Mouse (Mus musculus): ENCODE data around the gene Dapk3. TPM values are rescaled to one million over a fixed set of nuclear protein-coding genes. Genes with fewer than 3 reads are reported as not detected.

Dapk3 gene
- 48.4 and 51.2 TPM in 2 replicates for polyA plus RNA-seq (2011; ENCODE audit: insufficient read length, low read depth, missing spikeins)

DNA sequence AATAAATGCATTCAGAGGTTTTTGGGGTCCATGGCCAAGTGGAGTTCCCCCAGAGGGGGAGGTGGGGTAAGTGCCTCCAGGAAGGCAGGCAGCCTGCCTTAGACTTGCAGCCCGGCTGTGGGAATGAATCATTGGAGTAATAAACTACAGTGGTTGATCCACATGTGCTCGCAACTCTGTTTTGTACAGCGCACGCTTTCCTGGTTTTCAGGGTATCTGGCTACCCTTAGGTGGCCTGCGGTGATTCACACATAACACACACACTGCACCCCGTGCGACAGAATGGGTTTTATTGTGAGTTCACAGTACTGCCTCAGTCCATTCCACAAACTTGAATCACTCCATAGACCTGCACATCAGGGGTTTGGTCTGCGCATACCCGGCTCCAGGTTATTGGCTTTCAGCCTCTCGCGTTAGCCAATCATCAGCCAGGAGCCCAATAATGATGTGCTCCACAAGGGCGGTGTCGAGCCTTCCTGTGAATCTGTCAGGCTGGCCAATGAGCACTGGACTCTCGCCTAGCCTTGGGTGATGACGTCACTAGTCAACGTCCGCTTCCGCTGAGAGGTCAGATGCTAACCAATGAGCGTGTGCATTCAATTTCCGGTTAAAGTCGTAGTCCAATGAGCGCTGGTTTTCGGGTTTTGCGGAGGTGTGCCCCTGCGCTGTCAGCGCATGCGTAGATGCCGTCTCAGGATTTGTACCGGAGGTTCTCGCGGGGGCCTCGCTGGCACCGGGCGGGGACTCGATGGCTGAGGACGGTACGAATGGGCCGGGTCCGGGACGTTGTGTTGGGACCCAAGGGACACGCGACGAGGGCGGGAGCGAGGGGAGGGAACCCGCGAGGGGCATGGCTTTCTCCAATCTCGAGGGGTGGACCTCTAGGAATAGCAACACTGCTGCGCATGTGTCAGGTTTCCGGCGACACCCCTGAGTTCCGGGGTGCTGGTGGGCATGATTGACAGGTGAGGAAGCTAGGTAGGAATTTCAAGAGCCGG is at the start of gene Dapk3:
TSS of gene Dapk3 (plus strand) at position 670 of the 998 bp plus-strand sequence.
- Histone ChIP-seq H3K4me1 (ENCODE audit: control insufficient read depth, insufficient read depth, low read length) (peaks cover 14% of the 10 kb centered on the region), H3K27ac (ENCODE audit: insufficient read depth, low read length) (peak within 1 kb of the TSS; percentile 70), H3K4me3 (ENCODE audit: insufficient read depth, low read length) (peak within 1 kb of the TSS; percentile 44)
- no peak for TF ChIP-seq CTCF (IDR thresholded peaks at IDR 0.05; ENCODE audit: borderline replicate concordance, insufficient read depth, low read length)
- peak; percentile 89 for TF ChIP-seq POLR2A (IDR thresholded peaks at IDR 0.05; ENCODE audit: low read depth, low read length)

DNA sequence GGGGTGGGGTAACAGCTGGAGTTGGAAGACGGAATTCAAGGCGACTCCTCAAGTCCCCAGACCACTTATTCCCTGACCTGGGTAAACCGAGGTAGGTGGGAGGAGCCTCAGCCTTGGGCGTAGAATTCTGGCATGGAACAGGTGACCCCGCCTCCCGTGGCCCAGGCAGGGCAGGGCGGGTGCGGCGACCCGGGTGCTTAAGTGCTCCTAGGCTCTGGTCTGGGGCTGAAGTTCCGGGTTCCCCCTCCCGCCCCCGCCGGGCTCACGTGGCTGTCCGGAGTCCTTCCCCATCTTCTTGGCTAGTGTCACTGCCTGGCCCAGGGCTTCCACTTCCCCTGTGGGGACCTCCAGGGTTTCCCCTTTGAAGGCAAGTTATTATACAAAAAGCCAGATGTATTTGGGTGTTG is 48.6 kb upstream of the Dapk3 start:
- H3K4me3 ChIP-seq (ENCODE audit: insufficient read depth, low read length): no peak overlapping the region
- TF ChIP-seq CTCF (IDR thresholded peaks at IDR 0.05; ENCODE audit: borderline replicate concordance, insufficient read depth, low read length) (no peak), POLR2A (IDR thresholded peaks at IDR 0.05; ENCODE audit: low read depth, low read length) (no peak)
- no peak overlapping the region for H3K27ac ChIP-seq (ENCODE audit: insufficient read depth, low read length)
- peaks cover 2% of the 10 kb centered on the region; the same call in 1 of the 2 replicates for H3K4me1 ChIP-seq (ENCODE audit: control insufficient read depth, insufficient read depth, low read length)

DNA sequence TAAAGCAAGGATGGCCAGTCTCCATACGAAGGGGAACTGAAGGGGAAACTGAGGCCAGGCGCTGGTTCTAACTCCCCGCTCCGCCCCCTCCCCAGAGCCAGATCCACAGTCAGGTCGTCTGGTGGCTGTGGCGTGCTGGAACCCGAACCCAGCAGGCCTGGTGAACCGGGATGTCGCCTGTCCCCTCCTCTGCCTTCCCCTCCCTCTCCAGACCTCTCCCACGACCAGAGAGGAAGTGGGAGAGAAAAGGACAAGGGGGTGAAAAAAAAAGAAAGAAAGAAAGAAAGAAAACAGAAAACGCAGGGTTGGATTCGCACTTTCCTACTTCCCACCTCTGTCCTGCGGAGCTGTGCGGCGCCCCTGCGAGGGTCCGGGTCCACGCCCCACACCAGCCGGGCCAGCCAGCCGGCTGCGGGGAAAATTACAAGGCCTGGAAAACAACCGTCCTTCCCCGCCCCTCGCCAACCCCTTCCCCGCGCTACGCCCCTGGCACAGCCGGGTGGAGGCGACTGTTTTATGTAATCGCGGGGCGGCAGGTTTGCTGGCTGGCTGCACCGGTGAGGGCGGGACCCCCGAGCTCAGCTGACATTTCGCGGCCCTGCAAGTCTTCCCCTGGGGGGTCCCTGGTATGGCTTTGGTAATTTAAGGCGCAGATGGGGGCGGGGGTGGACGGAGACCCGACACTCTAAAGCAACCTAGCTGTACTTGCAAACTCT is 47.7 kb upstream of the Dapk3 start, which contains the start of gene Zbtb7a:
TSS of gene Zbtb7a (plus strand) at position 255 of the 716 bp plus-strand sequence.
- peak within 1 kb of the TSS; percentile 96 for H3K4me3 ChIP-seq (ENCODE audit: insufficient read depth, low read length)
- no peak within 1 kb of the TSS for H3K27ac ChIP-seq (ENCODE audit: insufficient read depth, low read length)
- H3K4me1 ChIP-seq (ENCODE audit: control insufficient read depth, insufficient read depth, low read length): peaks cover 2% of the 10 kb centered on the region; the same call in 1 of the 2 replicates
- TF ChIP-seq POLR2A (IDR thresholded peaks at IDR 0.05; ENCODE audit: low read depth, low read length) (no peak), CTCF (IDR thresholded peaks at IDR 0.05; ENCODE audit: borderline replicate concordance, insufficient read depth, low read length) (no peak)

DNA sequence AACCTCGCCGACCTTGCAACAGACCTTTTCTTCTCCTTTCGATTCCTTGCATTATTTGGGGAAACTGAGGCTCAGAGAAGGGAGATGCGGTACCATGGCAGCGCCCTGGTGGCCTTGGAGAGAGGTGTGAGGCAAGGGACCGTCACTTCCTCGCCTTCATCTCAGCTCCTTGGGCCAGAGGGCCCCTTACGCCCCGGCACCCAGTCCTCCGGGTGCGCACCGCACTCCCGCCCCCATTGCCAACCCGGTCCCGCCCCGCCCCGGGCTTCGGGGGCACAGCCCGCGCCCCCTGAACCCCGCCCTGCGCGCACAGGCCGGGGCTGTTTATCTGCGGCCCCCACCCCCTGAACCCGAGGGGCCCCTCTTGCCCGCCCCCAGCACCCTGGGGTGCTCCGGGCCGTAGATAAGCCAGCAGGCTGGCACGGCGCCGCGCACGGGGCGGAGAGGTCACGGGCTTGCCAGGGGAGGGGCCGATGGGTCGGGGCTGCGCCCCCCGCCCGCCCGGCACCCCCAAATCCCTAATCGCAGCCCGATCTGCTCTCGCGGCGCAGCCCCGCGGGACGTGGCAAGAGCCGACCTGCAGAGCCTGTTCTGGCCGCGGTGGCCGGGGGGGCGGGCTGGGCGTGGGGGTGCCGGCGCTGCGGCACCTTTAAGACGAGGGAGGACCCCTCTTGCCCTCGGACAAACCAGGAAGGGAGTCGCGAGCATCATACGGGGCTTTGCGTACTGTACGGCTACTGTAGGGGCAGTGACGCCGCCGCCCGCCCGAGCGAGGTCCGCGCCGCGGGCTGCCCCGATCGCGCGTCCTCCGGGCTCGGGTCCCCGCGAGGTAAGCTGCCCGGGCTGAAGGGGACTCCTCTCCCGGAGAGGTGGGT is 46.7 kb upstream of the Dapk3 start:
- TF ChIP-seq POLR2A (IDR thresholded peaks at IDR 0.05; ENCODE audit: low read depth, low read length) (peak; percentile 64), CTCF (IDR thresholded peaks at IDR 0.05; ENCODE audit: borderline replicate concordance, insufficient read depth, low read length) (no peak)
- H3K27ac ChIP-seq (ENCODE audit: insufficient read depth, low read length): peak overlapping the region; percentile 95
- peak overlapping the region; percentile 96 for H3K4me3 ChIP-seq (ENCODE audit: insufficient read depth, low read length)
- H3K4me1 ChIP-seq (ENCODE audit: control insufficient read depth, insufficient read depth, low read length): peaks cover 2% of the 10 kb centered on the region; the same call in 1 of the 2 replicates

DNA sequence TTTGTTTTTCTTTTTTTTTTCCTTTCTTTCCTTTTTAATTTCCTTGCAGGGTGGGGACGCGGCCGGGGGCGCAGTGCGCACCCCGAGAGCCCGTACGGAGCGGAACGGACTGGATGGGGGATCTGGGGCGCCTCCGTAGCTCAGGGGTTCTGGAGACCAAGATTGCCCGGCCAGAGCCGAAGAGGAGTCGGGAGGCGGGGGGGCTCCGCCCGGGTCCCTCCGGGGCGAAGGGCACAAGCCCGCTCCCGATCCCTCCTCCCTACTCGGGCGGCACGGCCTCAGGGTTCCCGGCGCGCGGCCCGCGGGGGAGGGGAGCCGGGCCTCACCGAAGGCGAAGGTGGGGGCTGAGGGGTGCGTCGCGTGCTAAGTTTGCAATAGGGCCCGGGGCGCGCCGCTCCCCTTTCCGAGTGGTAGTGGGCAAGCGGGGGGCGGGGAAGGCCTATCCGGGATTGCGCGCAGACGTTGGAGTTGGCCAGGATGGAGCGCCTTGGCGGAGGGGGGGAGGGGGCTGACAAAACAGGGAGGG is 46.0 kb upstream of the Dapk3 start:
- TF ChIP-seq POLR2A (IDR thresholded peaks at IDR 0.05; ENCODE audit: low read depth, low read length) (0 out of 2 replicates have a peak, but pooled peaks have one; percentile 26), CTCF (IDR thresholded peaks at IDR 0.05; ENCODE audit: borderline replicate concordance, insufficient read depth, low read length) (no peak)
- peak overlapping the region; percentile 96 for H3K4me3 ChIP-seq (ENCODE audit: insufficient read depth, low read length)
- H3K27ac ChIP-seq (ENCODE audit: insufficient read depth, low read length): peak overlapping the region; percentile 95
- peaks cover 7% of the 10 kb centered on the region for H3K4me1 ChIP-seq (ENCODE audit: control insufficient read depth, insufficient read depth, low read length)

DNA sequence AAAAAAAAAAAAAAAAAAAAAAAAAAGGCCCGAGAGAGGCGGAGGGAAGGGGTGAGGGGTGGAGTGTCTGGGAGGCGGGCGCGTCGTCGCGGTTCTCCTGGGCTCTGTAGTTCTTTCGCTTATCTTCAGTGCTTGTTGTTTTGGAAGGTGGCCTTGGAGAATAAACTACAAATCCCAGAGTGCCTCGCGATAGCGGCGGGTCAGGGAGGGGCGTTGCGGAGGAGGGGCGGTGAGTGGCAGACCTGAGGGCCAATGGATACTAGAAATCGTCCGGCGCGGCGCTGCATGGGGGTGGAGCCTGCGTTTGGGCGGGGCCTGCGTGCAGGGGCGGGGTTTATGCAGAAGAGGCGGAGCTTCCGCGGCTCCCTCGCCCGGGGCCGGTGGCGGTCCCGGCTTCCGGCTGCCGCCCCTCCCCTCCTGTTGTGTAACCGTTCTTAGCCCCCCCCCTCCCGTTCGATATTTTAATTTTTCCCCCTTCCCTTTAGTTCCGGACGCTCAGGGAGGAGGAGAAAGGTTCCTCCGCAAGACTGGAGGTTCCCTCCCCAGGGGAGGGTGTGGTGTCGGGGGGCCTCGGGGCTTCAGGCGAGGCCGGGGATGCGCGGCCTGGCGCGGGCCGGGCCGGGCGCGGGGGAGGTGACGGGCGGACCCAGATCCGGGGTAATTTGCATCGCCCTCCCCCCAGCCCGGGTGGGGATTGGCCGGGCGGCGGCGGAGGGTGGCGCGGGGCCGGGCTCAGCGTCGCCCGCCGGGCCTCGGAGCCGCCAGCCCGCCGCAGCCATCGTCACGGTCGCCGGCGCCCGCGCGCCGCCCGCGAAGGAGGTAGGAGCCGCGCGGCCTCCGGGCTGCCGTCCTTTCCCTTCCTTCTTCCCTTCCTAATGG is 45.3 kb upstream of the Dapk3 start:
- Histone ChIP-seq H3K4me1 (ENCODE audit: control insufficient read depth, insufficient read depth, low read length) (peaks cover 11% of the 10 kb centered on the region), H3K4me3 (ENCODE audit: insufficient read depth, low read length) (peak overlapping the region; percentile 85), H3K27ac (ENCODE audit: insufficient read depth, low read length) (peak overlapping the region; percentile 80)
- TF ChIP-seq POLR2A (IDR thresholded peaks at IDR 0.05; ENCODE audit: low read depth, low read length): no peak; the same call in 1 of the 2 replicates
- TF ChIP-seq CTCF (IDR thresholded peaks at IDR 0.05; ENCODE audit: borderline replicate concordance, insufficient read depth, low read length): no peak

DNA sequence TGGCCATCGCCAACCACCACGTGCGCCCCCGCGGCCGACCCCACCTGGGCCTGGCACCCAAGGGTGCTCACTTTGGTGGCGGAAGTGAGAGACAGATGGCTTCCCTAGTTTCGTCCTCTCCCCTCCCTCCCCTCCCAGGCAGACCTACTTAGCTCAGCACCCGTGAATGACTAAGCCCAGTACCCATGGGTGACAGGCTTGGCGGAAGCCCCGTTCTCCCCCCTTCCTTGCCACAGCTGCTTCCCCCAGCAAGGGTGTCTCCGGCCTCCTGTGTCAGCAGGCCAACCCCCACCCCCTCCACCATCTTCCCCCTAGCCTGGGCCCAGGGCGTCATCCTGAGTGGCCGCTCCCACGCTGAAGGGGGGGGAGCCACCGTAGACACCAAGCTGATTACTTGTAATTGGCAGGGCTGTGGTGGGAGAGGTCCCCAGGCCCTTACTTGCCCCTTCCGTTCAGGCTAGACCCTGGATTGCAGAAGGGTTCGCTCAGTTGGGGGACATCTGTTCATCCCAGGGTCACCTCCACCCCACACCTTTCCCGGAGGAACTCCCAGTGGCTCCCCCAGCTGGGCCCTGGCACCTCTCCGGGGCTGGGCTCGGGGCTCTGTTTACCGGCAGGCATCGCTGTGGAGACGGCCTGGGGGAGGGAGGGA is 44.5 kb upstream of the Dapk3 start:
- Histone ChIP-seq H3K4me3 (ENCODE audit: insufficient read depth, low read length) (peak overlapping the region; percentile 85), H3K27ac (ENCODE audit: insufficient read depth, low read length) (peak overlapping the region; percentile 80), H3K4me1 (ENCODE audit: control insufficient read depth, insufficient read depth, low read length) (peaks cover 14% of the 10 kb centered on the region)
- no peak; the same call in none of the 2 replicates for TF ChIP-seq POLR2A (IDR thresholded peaks at IDR 0.05; ENCODE audit: low read depth, low read length)
- no peak for TF ChIP-seq CTCF (IDR thresholded peaks at IDR 0.05; ENCODE audit: borderline replicate concordance, insufficient read depth, low read length)
